Mouse (Mus musculus): ENCODE results near the gene Sptbn1.

DNA sequence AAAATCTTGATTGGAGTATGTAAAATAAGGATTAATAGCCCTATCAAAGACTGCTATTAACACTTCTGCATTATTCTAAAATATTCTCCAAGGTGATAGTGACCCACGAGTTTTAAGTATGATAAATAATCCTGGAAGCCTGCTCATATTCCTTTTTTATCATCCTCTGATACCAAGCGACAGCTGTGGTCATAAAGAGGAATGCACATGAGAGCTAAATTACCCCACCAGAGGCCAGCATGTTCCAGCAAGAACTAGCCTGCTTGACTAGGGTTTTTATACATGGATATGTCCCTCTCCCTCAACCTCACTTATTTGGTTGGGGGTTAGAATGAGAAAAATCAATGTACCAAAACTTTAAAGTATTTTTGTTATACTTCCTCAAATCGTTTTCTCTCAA is 56.8 kb downstream of the Sptbn1 start:
- TF ChIP-seq CTCF (IDR thresholded peaks at IDR 0.05; ENCODE audit: extremely low read depth, insufficient read length, insufficient replicate concordance, low read depth, low read length) (no peak), POLR2A (IDR thresholded peaks at IDR 0.05; ENCODE audit: low read depth, low read length) (no peak)

Data from small intestine, adult 2 months (tissue).